Comparison of ENCODE assay signal across 10 mouse cellular contexts in the genomic region with DNA sequence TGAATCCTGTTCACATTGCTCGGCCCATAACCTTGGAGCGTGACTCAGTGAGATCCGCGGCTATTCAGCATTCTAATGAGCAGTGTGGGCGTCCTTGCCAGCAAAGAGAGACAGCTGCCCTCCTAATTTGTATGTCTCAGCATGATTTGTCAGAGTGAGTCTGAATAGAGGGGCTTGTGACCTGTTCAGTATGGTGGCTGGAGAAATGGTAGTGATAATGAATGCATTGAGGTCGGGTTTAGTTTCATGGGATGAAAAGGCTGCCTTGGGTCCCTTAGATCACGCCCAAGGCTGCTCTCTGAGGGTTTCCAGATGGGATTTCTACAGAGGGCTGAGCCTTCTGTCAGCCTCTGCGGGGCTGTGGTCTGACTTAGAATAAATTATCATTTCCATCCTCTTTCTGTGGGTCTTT.
DNase-seq lines count a peak whose midpoint lies in the region; ATAC-seq and TF ChIP-seq lines count a peak whose summit lies in the region.
"Had no signal": no experiment of that assay in that cellular context is flagged by ENCODE, and none has a peak within 500 bp of the region (broad histone marks: within the 10 kb centered on the region; RNA-seq: fewer than 3 reads in every experiment).

No protein-coding gene starts in this region.

- H3K4me1 ChIP-seq in cerebellum, adult 2 months (ENCODE audit: control insufficient read depth, insufficient read depth, low read length) = peaks cover 15% of the 10 kb centered on the region
- peaks cover 87% of the 10 kb centered on the region for H3K4me1 ChIP-seq in forebrain, embryonic 13.5 days
- H3K4me1 ChIP-seq in midbrain, embryonic 16.5 days (ENCODE audit: control insufficient read depth, insufficient read depth, low read length) = peaks cover 61% of the 10 kb centered on the region

- no peaks in the 10 kb centered on the region for H3K36me3 ChIP-seq in forebrain, embryonic 13.5 days (ENCODE audit: poor library complexity, severe bottlenecking)
- H3K36me3 ChIP-seq in midbrain, embryonic 16.5 days (ENCODE audit: control insufficient read depth, insufficient read depth, low read length) = no peaks in the 10 kb centered on the region

- H3K9ac ChIP-seq in forebrain, embryonic 13.5 days = peak overlapping the region; percentile 47; the same call in 1 of the 2 replicates
- 0 out of 2 replicates have a peak overlapping the region, but pooled peaks have one; percentile 4 for H3K9ac ChIP-seq in midbrain, embryonic 16.5 days (ENCODE audit: low read depth, low read length)

- no peaks in the 10 kb centered on the region for H3K27me3 ChIP-seq in cerebellum, adult 2 months (ENCODE audit: control insufficient read depth, insufficient read depth, low read length)
- H3K27me3 ChIP-seq in forebrain, embryonic 13.5 days = no peaks in the 10 kb centered on the region
- H3K27me3 ChIP-seq in midbrain, embryonic 16.5 days (ENCODE audit: control insufficient read depth, insufficient read depth, low read depth, low read length) = no peaks in the 10 kb centered on the region

- no peak overlapping the region for H3K4me3 ChIP-seq in cerebellum, adult 2 months (replicated peaks; ENCODE audit: insufficient read depth, low read depth, low read length)
- peak overlapping the region; percentile 20 for H3K4me3 ChIP-seq in forebrain, embryonic 13.5 days
- H3K4me3 ChIP-seq in midbrain, embryonic 16.5 days (ENCODE audit: low read depth, low read length) = 0 out of 2 replicates have a peak overlapping the region, but pooled peaks have one; percentile 1

- no peak for TF ChIP-seq POLR2A in cerebellum, adult 2 months (IDR thresholded peaks at IDR 0.05; ENCODE audit: borderline replicate concordance, insufficient read depth, low read length)

- H3K4me2 ChIP-seq in forebrain, embryonic 13.5 days = peak overlapping the region; percentile 62
- peak overlapping the region; percentile 29 for H3K4me2 ChIP-seq in midbrain, embryonic 16.5 days (ENCODE audit: low read length)

- 60% methylated on average over 8 of the region's 8 CpGs for WGBS in cerebellum, adult 2 months
- WGBS in forebrain, embryonic 13.5 days = 4% methylated on average over 8 of the region's 8 CpGs
- WGBS in midbrain, embryonic 16.5 days = 8% methylated on average over 8 of the region's 8 CpGs

- ATAC-seq in forebrain, embryonic 13.5 days = peak; percentile 82
- ATAC-seq in midbrain, embryonic 16.5 days = peak; percentile 77

- H3K27ac ChIP-seq in cerebellum, adult 2 months (ENCODE audit: insufficient read depth, low read length) = no peak overlapping the region
- peak overlapping the region; percentile 96 for H3K27ac ChIP-seq in forebrain, embryonic 13.5 days
- peak overlapping the region; percentile 72 for H3K27ac ChIP-seq in midbrain, embryonic 16.5 days (ENCODE audit: low read length)
- H3K27ac ChIP-seq: macrophage had no signal

- TF ChIP-seq CTCF in cerebellum, adult 2 months (IDR thresholded peaks at IDR 0.05; ENCODE audit: borderline replicate concordance, insufficient read depth, low read depth, low read length) = no peak

- peak; percentile 53 to 57 for DNase-seq in cerebellum, postnatal 14 days
- no peak for DNase-seq in cerebellum, adult 2 months
- peak; percentile 90 for DNase-seq in Muller cell, postnatal 12 days (ENCODE audit: inconsistent ontology term)
- DNase-seq in heart, postnatal 4 days = no peak
- DNase-seq in cerebellum, adult 9-11 months = no peak
- DNase-seq in gastrocnemius, postnatal 14 days = no peak
- DNase-seq: thymus, postnatal 36 days had no signal

- intact Hi-C loops in gastrocnemius, postnatal 14 days (cut with DNase I; ENCODE audit: low total_unique reads) = no loop called here

- no peaks in the 10 kb centered on the region for H3K9me3 ChIP-seq in forebrain, embryonic 13.5 days (replicated peaks)
- H3K9me3 ChIP-seq in midbrain, embryonic 16.5 days (replicated peaks; ENCODE audit: control insufficient read depth, low read length, poor library complexity, severe bottlenecking) = no peaks in the 10 kb centered on the region

Comparison
In these comparisons a context has a peak if more than half of its experiments do, and no peak if none do; other contexts are left out.
1. DNase-seq: peak in cerebellum, postnatal 14 days (2 of 2) and Muller cell, postnatal 12 days (single experiment); none in cerebellum, adult 2 months (0 of 2), heart, postnatal 4 days (single experiment), cerebellum, adult 9-11 months (single experiment) and gastrocnemius, postnatal 14 days (single experiment).